In the genomic region with DNA sequence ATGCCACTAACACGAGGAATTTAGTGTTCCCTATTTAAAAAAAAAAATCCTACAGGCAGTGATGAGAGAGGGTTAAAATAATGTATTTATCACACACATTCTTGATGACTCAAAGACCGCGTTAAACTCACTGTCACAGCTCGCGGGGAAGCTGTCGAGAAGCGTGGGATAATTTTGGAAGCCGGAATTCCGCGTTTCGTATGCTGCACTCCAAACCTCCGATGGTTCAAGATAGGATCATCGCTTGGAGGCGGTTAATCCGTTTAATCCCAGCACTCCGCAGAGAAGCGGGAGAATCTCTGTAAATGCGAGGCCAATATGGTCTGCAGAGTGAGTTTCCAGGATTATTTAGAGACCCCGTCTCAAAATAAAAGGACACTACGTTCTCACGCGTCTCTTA, we compare ENCODE assay signal across 8 mouse cellular contexts. TPM values are rescaled to one million over a fixed set of nuclear protein-coding genes. Genes with fewer than 3 reads are reported as not detected.
DNase-seq lines count a peak whose midpoint lies in the region; ATAC-seq and TF ChIP-seq lines count a peak whose summit lies in the region.

No protein-coding gene starts in this region.

- H3K27me3 ChIP-seq in forebrain, embryonic 15.5 days = no peaks in the 10 kb centered on the region
- H3K27me3 ChIP-seq in midbrain, embryonic 10.5 days (ENCODE audit: low read depth, poor library complexity, severe bottlenecking) = no peaks in the 10 kb centered on the region

- H3K4me3 ChIP-seq in left cerebral cortex, adult 2 months = peak overlapping the region; percentile 86
- peak overlapping the region; percentile 89 for H3K4me3 ChIP-seq in forebrain, embryonic 15.5 days
- peak overlapping the region; percentile 86 for H3K4me3 ChIP-seq in midbrain, embryonic 10.5 days

- H3K36me3 ChIP-seq in forebrain, embryonic 15.5 days = peaks cover 19% of the 10 kb centered on the region
- peaks cover 22% of the 10 kb centered on the region for H3K36me3 ChIP-seq in midbrain, embryonic 10.5 days

- H3K4me2 ChIP-seq in forebrain, embryonic 15.5 days (replicated peaks) = peak overlapping the region; percentile 66

- no peak for TF ChIP-seq CTCF in left cerebral cortex, adult 2 months (IDR thresholded peaks at IDR 0.05)

- intact Hi-C loops in left cerebral cortex, adult 2 months (cut with DNase I) = loop anchor here (5.0 kb wide), 1 partner anchor 82 kb away; no protein-coding TSS in a partner anchor
- intact Hi-C loops in left cerebral cortex, postnatal 36 days (cut with DNase I) = loop anchor here (10.0 kb wide), 1 partner anchor 255 kb away; a partner anchor contains a TSS

- ATAC-seq in activated CD4-positive, CD25-positive, alpha-beta regulatory T cell, adult 4 months = peak; percentile 15
- ATAC-seq in forebrain, embryonic 15.5 days (replicated peaks) = no peak; the same call in 1 of the 2 replicates

- H3K9me3 ChIP-seq in forebrain, embryonic 15.5 days = no peaks in the 10 kb centered on the region
- H3K9me3 ChIP-seq in midbrain, embryonic 10.5 days (replicated peaks) = no peaks in the 10 kb centered on the region

- H3K27ac ChIP-seq in left cerebral cortex, adult 2 months = peak overlapping the region; percentile 92
- H3K27ac ChIP-seq in forebrain, embryonic 15.5 days (replicated peaks) = peak overlapping the region; percentile 93
- peak overlapping the region; percentile 94 for H3K27ac ChIP-seq in midbrain, embryonic 10.5 days (replicated peaks)

- WGBS in forebrain, embryonic 15.5 days = under 1% methylated on average over 22 of the region's 22 CpGs
- 1% methylated on average over 22 of the region's 22 CpGs for WGBS in midbrain, embryonic 10.5 days

- DNase-seq in left cerebral cortex, adult 2 months (ENCODE audit: extremely low spot score in 1 of 2, low spot score in 2 of 2) = peak; percentile 58 to 64
- DNase-seq in left cerebral cortex, postnatal 36 days (ENCODE audit: low spot score in 2 of 2) = no peak
- DNase-seq in layer of hippocampus, adult 9-10 months (ENCODE audit: low spot score) = peak; percentile 21
- DNase-seq in midbrain, embryonic 10.5 days (ENCODE audit: low spot score) = no peak
- DNase-seq in adrenal gland, adult (ENCODE audit: inconsistent age in 2 of 2, low spot score in 1 of 2) = no peak
- no peak for DNase-seq in thymus, postnatal 0 days (ENCODE audit: low spot score)

- H3K9ac ChIP-seq in forebrain, embryonic 15.5 days (replicated peaks) = peak overlapping the region; percentile 91

- peaks cover 18% of the 10 kb centered on the region for H3K4me1 ChIP-seq in forebrain, embryonic 15.5 days
- peaks cover 17% of the 10 kb centered on the region for H3K4me1 ChIP-seq in midbrain, embryonic 10.5 days

RNA-seq across cellular contexts. Expression of a gene that starts 6.9 kb away (rescaled TPM):
- 100 to 1,000 TPM; 111 to 126 TPM for total RNA-seq in left cerebral cortex, adult 2 months (2021)
- 100 to 1,000 TPM; 102 to 118 TPM for total RNA-seq in left cerebral cortex, postnatal 36 days (2021)
- 100 to 1,000 TPM; 188 to 241 TPM for polyA plus RNA-seq in activated CD4-positive, CD25-positive, alpha-beta regulatory T cell, adult 4 months (2017; shearing (Covaris generic))
- 166 and 170 TPM in 2 replicates for polyA plus RNA-seq in forebrain, embryonic 15.5 days (2015; fragmentation: Nextera tagmentation; extraction: Ambion mirVana)
- 221 and 231 TPM in 2 replicates for polyA plus RNA-seq in midbrain, embryonic 10.5 days (2016; fragmentation: Nextera tagmentation; extraction: Ambion mirVana)
- polyA plus RNA-seq in thymus, postnatal 0 days (2015; fragmentation: Nextera tagmentation; extraction: Ambion mirVana) = 261 and 268 TPM in 2 replicates

RNA-seq across cellular contexts. Expression of a gene that starts 58.6 kb away (rescaled TPM):
- not detected for total RNA-seq in left cerebral cortex, adult 2 months (2021)
- not detected for total RNA-seq in left cerebral cortex, postnatal 36 days (2021)
- under 1 TPM in 1 of 2 experiments, not detected in 1; 0.17 TPM for polyA plus RNA-seq in activated CD4-positive, CD25-positive, alpha-beta regulatory T cell, adult 4 months (2017; shearing (Covaris generic))
- 0.70 and 0.88 TPM in 2 replicates for polyA plus RNA-seq in forebrain, embryonic 15.5 days (2015; fragmentation: Nextera tagmentation; extraction: Ambion mirVana)
- polyA plus RNA-seq in midbrain, embryonic 10.5 days (2016; fragmentation: Nextera tagmentation; extraction: Ambion mirVana) = 21.1 and 25.7 TPM in 2 replicates
- 3.0 and 3.4 TPM in 2 replicates for polyA plus RNA-seq in thymus, postnatal 0 days (2015; fragmentation: Nextera tagmentation; extraction: Ambion mirVana)

Comparison
In these comparisons a context has a peak if more than half of its experiments do, and no peak if none do; other contexts are left out.
1. DNase-seq: peak in left cerebral cortex, adult 2 months (2 of 2) and layer of hippocampus, adult 9-10 months (single experiment); none in left cerebral cortex, postnatal 36 days (0 of 2), midbrain, embryonic 10.5 days (single experiment), adrenal gland, adult (0 of 2) and thymus, postnatal 0 days (single experiment).
2. Peak in every context shown above with its lines, with median percentiles within 50 percentile points of each other: H3K27ac ChIP-seq and H3K4me3 ChIP-seq.